Mouse (Mus musculus) urinary bladder, postnatal 4 days (tissue): ENCODE results near the gene 2410004P03Rik.
A peak's percentile ranks its signal among the peaks of the same experiment; 100 is the strongest.
"Not testable (repeated sequence)": the region's sequence is repeated elsewhere in the genome, so short reads cannot be mapped to it uniquely, and the experiment has no call there.

Experiments
- DNase-seq, 2 experiments: peaks; one replicate each; pipeline ENCODE4 v3.0.0; 2021 to 2022; ENCODE audit warnings: low spot score in 2 of 2

The 2410004P03Rik gene

GRCm38 (mm10) chr12:17022145-17022544 lies 10.6 kb upstream of the 2410004P03Rik start:
- DNase-seq = no peak

- DNase-seq = not testable (repeated sequence)
Measured at GRCm38 (mm10) chr12:17021125-17021524, 9.6 kb upstream of the 2410004P03Rik start.

GRCm38 (mm10) chr12:17018468-17018867 lies 6.9 kb upstream of the 2410004P03Rik start:
- DNase-seq = no peak

GRCm38 (mm10) chr12:17015711-17016110 lies 4.2 kb upstream of the 2410004P03Rik start:
- DNase-seq = no peak

GRCm38 (mm10) chr12:17012067-17012899 lies 756 bp upstream of the 2410004P03Rik start:
- DNase-seq = no peak

- DNase-seq = no peak
Measured at GRCm38 (mm10) chr12:17009466-17009865, 2.1 kb downstream of the 2410004P03Rik start.

- no peak for DNase-seq
Measured at GRCm38 (mm10) chr12:17001211-17001610, 10.3 kb downstream of the 2410004P03Rik start.

GRCm38 (mm10) chr12:17000628-17001027 lies 10.9 kb downstream of the 2410004P03Rik start:
- DNase-seq = no peak

GRCm38 (mm10) chr12:16999739-17000497 lies 11.6 kb downstream of the 2410004P03Rik start, which contains the start of gene Pqlc3:
Gene Pqlc3 (minus strand): TSS chr12:17000408.
- peak; percentile 86 to 88 for DNase-seq

GRCm38 (mm10) chr12:16999146-16999545 lies 12.4 kb downstream of the 2410004P03Rik start:
- DNase-seq = no peak

- DNase-seq = no peak
Measured at GRCm38 (mm10) chr12:16996886-16997462, 14.6 kb downstream of the 2410004P03Rik start.

GRCm38 (mm10) chr12:16996281-16996680 lies 15.2 kb downstream of the 2410004P03Rik start:
- DNase-seq = no peak

- no peak for DNase-seq
Measured at GRCm38 (mm10) chr12:16994291-16994690, 17.2 kb downstream of the 2410004P03Rik start.

GRCm38 (mm10) chr12:16992355-16992754 lies 19.2 kb downstream of the 2410004P03Rik start:
- no peak for DNase-seq

- DNase-seq = no peak
Measured at GRCm38 (mm10) chr12:16991376-16991775, 20.2 kb downstream of the 2410004P03Rik start.

GRCm38 (mm10) chr12:16985778-16986177 lies 25.7 kb downstream of the 2410004P03Rik start:
- no peak for DNase-seq

- no peak for DNase-seq
Measured at GRCm38 (mm10) chr12:16977120-16977519, 34.4 kb downstream of the 2410004P03Rik start.

- no peak for DNase-seq
Measured at GRCm38 (mm10) chr12:16966811-16967210, 44.7 kb downstream of the 2410004P03Rik start.

GRCm38 (mm10) chr12:16963354-16963753 lies 48.2 kb downstream of the 2410004P03Rik start:
- no peak for DNase-seq

GRCm38 (mm10) chr12:16958851-16959250 lies 52.7 kb downstream of the 2410004P03Rik start:
- DNase-seq = no peak
